Mouse (Mus musculus) liver, adult 10 weeks (tissue): Measurements from ENCODE around the gene Il21r. TPM values are rescaled to one million over a fixed set of nuclear protein-coding genes. Genes with fewer than 3 reads are reported as not detected.

Experiments
- polyA plus RNA-seq: library from polyadenylated mRNA; stranded (reverse); fragments of 350-450 nt; fragmentation: Illumina TruSeq; extraction: RNeasy Lipid Tissue Mini Kit (QIAGEN cat#74804); gene quantifications from one replicate; pipeline ENCODE4 v1.2.3, GENCODE M21; 2014; ENCODE audit warnings: low read depth, low replicate concordance

Il21r gene
- 0.19 TPM for polyA plus RNA-seq

GRCm38 (mm10) chr7:125603185-125603631 lies at the start of gene Il21r:
Gene Il21r (plus strand): TSS chr7:125603429.

Other genes starting within 250 kb of the Il21r start
- 0.56 TPM for gene Kdm8, start 158.8 kb upstream of the Il21r start, polyA plus RNA-seq
- gene Nsmce1, start 111.8 kb upstream of the Il21r start, polyA plus RNA-seq: 14.3 TPM
- 2.5 TPM for gene Il4ra, start 51.3 kb upstream of the Il21r start, polyA plus RNA-seq
- 2.3 TPM for gene Gtf3c1, start 104.4 kb downstream of the Il21r start, polyA plus RNA-seq
- 3.4 TPM for gene D430042O09Rik, start 104.5 kb downstream of the Il21r start, polyA plus RNA-seq